Comparison of ENCODE assay signal across 8 mouse cellular contexts in genomic region chr7:100607214-100608129, GRCm38 (mm10). TPM values are rescaled to one million over a fixed set of nuclear protein-coding genes. Genes with fewer than 3 reads are reported as not detected.
DNase-seq lines count a peak whose midpoint lies in the region; ATAC-seq and TF ChIP-seq lines count a peak whose summit lies in the region.

Gene Rab6a (plus strand): TSS chr7:100607410.

- TF ChIP-seq POLR2A in MEL (IDR thresholded peaks at IDR 0.05; ENCODE audit: control insufficient read depth in 1 of 2, insufficient read depth in 1 of 2, low read depth in 1 of 2, low read length in 2 of 2, poor library complexity in 1 of 2) = peak; percentile 67 to 88; a peak in 3 of 4 replicates
- TF ChIP-seq POLR2A in cerebellum, adult 2 months (IDR thresholded peaks at IDR 0.05; ENCODE audit: borderline replicate concordance, insufficient read depth, low read length) = peak; percentile 92

- TF ChIP-seq EP300 in MEL (IDR thresholded peaks at IDR 0.05; ENCODE audit: low read depth in 1 of 2, low read length in 2 of 2) = no peak

- peak within 1 kb of the TSS; percentile 56 for H3K27ac ChIP-seq in MEL (ENCODE audit: control insufficient read depth, low read depth, low read length)
- peak within 1 kb of the TSS; percentile 92 for H3K27ac ChIP-seq in cerebellum, adult 2 months (ENCODE audit: insufficient read depth, low read length)
- H3K27ac ChIP-seq in forebrain, postnatal 0 days (ENCODE audit: low read depth, low read length) = peak within 1 kb of the TSS; percentile 100
- peak within 1 kb of the TSS; percentile 99 for H3K27ac ChIP-seq in lung, embryonic 15.5 days

- H3K9me3 ChIP-seq in MEL (replicated peaks; ENCODE audit: insufficient read depth, low read length) = no peaks in the 10 kb centered on the region
- no peaks in the 10 kb centered on the region for H3K9me3 ChIP-seq in forebrain, postnatal 0 days (ENCODE audit: low read length)
- H3K9me3 ChIP-seq in lung, embryonic 15.5 days = no peaks in the 10 kb centered on the region

- H3K9ac ChIP-seq in MEL (ENCODE audit: control insufficient read depth, low read depth, low read length, poor library complexity, severe bottlenecking) = peak within 1 kb of the TSS; percentile 73
- peak within 1 kb of the TSS; percentile 100 for H3K9ac ChIP-seq in forebrain, postnatal 0 days
- H3K9ac ChIP-seq in lung, embryonic 15.5 days = peak within 1 kb of the TSS; percentile 100

- no peak for TF ChIP-seq CTCF in MEL (IDR thresholded peaks at IDR 0.05 in 2 of 3, conservative IDR thresholded peaks at IDR 0.05 in 1 of 3; ENCODE audit: control insufficient read depth in 1 of 3, insufficient read depth in 1 of 3, low read depth in 2 of 3, low read length in 3 of 3, poor library complexity in 1 of 3, severe bottlenecking in 1 of 3)
- TF ChIP-seq CTCF in cerebellum, adult 2 months (IDR thresholded peaks at IDR 0.05; ENCODE audit: borderline replicate concordance, insufficient read depth, low read depth, low read length) = no peak
- peak; percentile 54 for TF ChIP-seq CTCF in forebrain, postnatal 0 days (IDR thresholded peaks at IDR 0.05; ENCODE audit: low read depth)

- peak; percentile 99 for DNase-seq in MEL (ENCODE audit: low read depth, low spot score)
- DNase-seq in cerebellum, adult 2 months = peak; percentile 97 to 99
- peak; percentile 99 for DNase-seq in forebrain, postnatal 0 days
- peak; percentile 98 for DNase-seq in heart, postnatal 4 days
- DNase-seq in layer of hippocampus, adult 8-10 months (ENCODE audit: low spot score in 2 of 2) = peak; percentile 97
- DNase-seq in ovary, adult 18-20 months (ENCODE audit: low spot score) = peak; percentile 99
- peak; percentile 98 for DNase-seq in thymus, postnatal 0 days (ENCODE audit: low spot score)

- H3K27me3 ChIP-seq in MEL (ENCODE audit: control insufficient read depth in 1 of 2, insufficient read depth in 2 of 2, low read length in 2 of 2) = no peaks in the 10 kb centered on the region
- no peaks in the 10 kb centered on the region for H3K27me3 ChIP-seq in cerebellum, adult 2 months (ENCODE audit: control insufficient read depth, insufficient read depth, low read length)
- H3K27me3 ChIP-seq in forebrain, postnatal 0 days (ENCODE audit: insufficient read depth, low read length) = no peaks in the 10 kb centered on the region
- no peaks in the 10 kb centered on the region for H3K27me3 ChIP-seq in lung, embryonic 15.5 days

- peak within 1 kb of the TSS; percentile 65 to 90 for H3K4me3 ChIP-seq in MEL (ENCODE audit: control insufficient read depth in 1 of 2, insufficient read depth in 1 of 2, low read depth in 2 of 2, low read length in 2 of 2)
- peak within 1 kb of the TSS; percentile 75 for H3K4me3 ChIP-seq in cerebellum, adult 2 months (replicated peaks; ENCODE audit: insufficient read depth, low read depth, low read length)
- peak within 1 kb of the TSS; percentile 99 for H3K4me3 ChIP-seq in forebrain, postnatal 0 days (ENCODE audit: low read depth, low read length)
- peak within 1 kb of the TSS; percentile 100 for H3K4me3 ChIP-seq in lung, embryonic 15.5 days

- H3K36me3 ChIP-seq in MEL (ENCODE audit: control insufficient read depth in 1 of 2, insufficient read depth in 2 of 2, low read length in 2 of 2) = peaks cover 0 to 24% of the 10 kb centered on the region in 2 experiments; a peak in 2 of 4 replicates
- H3K36me3 ChIP-seq in forebrain, postnatal 0 days (ENCODE audit: insufficient read depth) = no peaks in the 10 kb centered on the region
- no peaks in the 10 kb centered on the region for H3K36me3 ChIP-seq in lung, embryonic 15.5 days

- WGBS in cerebellum, adult 2 months = under 1% methylated on average over 102 of the region's 105 CpGs
- WGBS in forebrain, postnatal 0 days = 1% methylated on average over 93 of the region's 105 CpGs
- under 1% methylated on average over 105 of the region's 105 CpGs for WGBS in lung, embryonic 15.5 days

- peaks cover 27% of the 10 kb centered on the region for H3K79me2 ChIP-seq in MEL (ENCODE audit: control insufficient read depth, insufficient read depth, low read length, poor library complexity)

- H3K4me2 ChIP-seq in forebrain, postnatal 0 days (ENCODE audit: low read depth) = peak within 1 kb of the TSS; percentile 75
- peak within 1 kb of the TSS; percentile 63 for H3K4me2 ChIP-seq in lung, embryonic 15.5 days

- peaks cover 12 to 15% of the 10 kb centered on the region in 2 experiments for H3K4me1 ChIP-seq in MEL (ENCODE audit: control insufficient read depth in 1 of 2, insufficient read depth in 2 of 2, low read length in 2 of 2)
- peaks cover 3% of the 10 kb centered on the region; the same call in 1 of the 2 replicates for H3K4me1 ChIP-seq in cerebellum, adult 2 months (ENCODE audit: control insufficient read depth, insufficient read depth, low read length)
- H3K4me1 ChIP-seq in forebrain, postnatal 0 days (ENCODE audit: insufficient read depth) = peaks cover 10% of the 10 kb centered on the region
- H3K4me1 ChIP-seq in lung, embryonic 15.5 days = peaks cover 15% of the 10 kb centered on the region; the same call in 1 of the 2 replicates

- no peak for TF ChIP-seq RAD21 in MEL (IDR thresholded peaks at IDR 0.05; ENCODE audit: low read depth, low read length)

- peak; percentile 97 for ATAC-seq in forebrain, postnatal 0 days
- peak; percentile 98 for ATAC-seq in lung, embryonic 15.5 days (ENCODE audit: borderline replicate concordance, extremely low read depth, low FRiP score, low TSS enrichment)

TF ChIP-seq in MEL, 35 proteins besides CTCF, POLR2A, EP300 and RAD21:
- peak; percentile 62 for TF ChIP-seq NRF1 (IDR thresholded peaks at IDR 0.05; ENCODE audit: insufficient read depth, low read depth, low read length, poor library complexity, severe bottlenecking)
- TF ChIP-seq CHD1 (IDR thresholded peaks at IDR 0.05; ENCODE audit: low read depth, low read length) = no peak
- TF ChIP-seq SIN3A (IDR thresholded peaks at IDR 0.05; ENCODE audit: low read length) = peak; percentile 70; the same call in 1 of the 2 replicates
- peak; percentile 96 for TF ChIP-seq ELF1 (IDR thresholded peaks at IDR 0.05; ENCODE audit: low read depth, low read length)
- TF ChIP-seq ZC3H11A (IDR thresholded peaks at IDR 0.05; ENCODE audit: low read depth, low read length) = no peak
- peak; percentile 94 for TF ChIP-seq HCFC1 (IDR thresholded peaks at IDR 0.05; ENCODE audit: low read depth, low read length)
- peak; percentile 48; the same call in 1 of the 2 replicates for TF ChIP-seq BHLHE40 (IDR thresholded peaks at IDR 0.05; ENCODE audit: borderline replicate concordance, low read depth, low read length)
- no peak for TF ChIP-seq MAFK (IDR thresholded peaks at IDR 0.05; ENCODE audit: borderline replicate concordance, low read depth, low read length)
- TF ChIP-seq MAX (IDR thresholded peaks at IDR 0.05; ENCODE audit: low read length) = peak; percentile 79
- peak; percentile 49; the same call in 1 of the 2 replicates for TF ChIP-seq USF1 (IDR thresholded peaks at IDR 0.05; ENCODE audit: low read depth, low read length)
- TF ChIP-seq MAZ (IDR thresholded peaks at IDR 0.05; ENCODE audit: low read depth, low read length) = peak; percentile 91
- TF ChIP-seq MYB (IDR thresholded peaks at IDR 0.05; ENCODE audit: low read depth, low read length) = no peak
- TF ChIP-seq TCF12 (IDR thresholded peaks at IDR 0.05; ENCODE audit: low read depth, low read length) = peak; percentile 69
- TF ChIP-seq RCOR1 (IDR thresholded peaks at IDR 0.05; ENCODE audit: low read depth, low read length) = peak; percentile 49; the same call in 1 of the 2 replicates
- TF ChIP-seq JUND (IDR thresholded peaks at IDR 0.05; ENCODE audit: low read depth, low read length) = no peak
- TF ChIP-seq POLR2AphosphoS2 (IDR thresholded peaks at IDR 0.05; ENCODE audit: low read length) = peak; percentile 69; the same call in 1 of the 2 replicates
- peak; percentile 67 for TF ChIP-seq ETS1 (IDR thresholded peaks at IDR 0.05; ENCODE audit: low read depth, low read length)
- peak; percentile 93 for TF ChIP-seq CHD2 (IDR thresholded peaks at IDR 0.05; ENCODE audit: low read length)
- peak; percentile 81; the same call in 1 of the 2 replicates for TF ChIP-seq UBTF (IDR thresholded peaks at IDR 0.05; ENCODE audit: borderline replicate concordance, insufficient read depth, low read depth, low read length)
- peak; percentile 96 for TF ChIP-seq ZNF384 (IDR thresholded peaks at IDR 0.05; ENCODE audit: low read depth, low read length)
- peak; percentile 72 for TF ChIP-seq KAT2A (conservative IDR thresholded peaks at IDR 0.05; ENCODE audit: low read depth, low read length)
- peak; percentile 87; the same call in 1 of the 2 replicates for TF ChIP-seq TBP (IDR thresholded peaks at IDR 0.05; ENCODE audit: low read depth, low read length)
- TF ChIP-seq ZMIZ1 (IDR thresholded peaks at IDR 0.05; ENCODE audit: low read depth, low read length) = no peak; the same call in 1 of the 2 replicates
- no peak for TF ChIP-seq USF2 (IDR thresholded peaks at IDR 0.05; ENCODE audit: borderline replicate concordance in 1 of 2, insufficient read depth in 1 of 2, low read depth in 1 of 2, low read length in 2 of 2)
- TF ChIP-seq NELFE (IDR thresholded peaks at IDR 0.05; ENCODE audit: low read depth, low read length) = peak; percentile 71
- no peak for TF ChIP-seq POLR2AphosphoS5 (IDR thresholded peaks at IDR 0.05; ENCODE audit: borderline replicate concordance, low read depth, low read length)
- peak; percentile 75 for TF ChIP-seq MXI1 (IDR thresholded peaks at IDR 0.05; ENCODE audit: low read depth, low read length)
TF ChIP-seq in MEL: peak in this region for 19.

RNA-seq across cellular contexts. Expression of gene Rab6a, which starts in this region (rescaled TPM):
- 43.2 and 45.1 TPM in 2 replicates for total RNA-seq in MEL (2012; rRNA removed)
- 10 to 100 TPM; 58.4 to 92.8 TPM for polyA plus RNA-seq in MEL (2012; ENCODE audit: insufficient read depth in 1 of 2, insufficient read length in 2 of 2, low read depth in 1 of 2, low replicate concordance in 2 of 2, missing spikeins in 1 of 2)
- polyA plus RNA-seq in cerebellum, adult 2 months (2012; rRNA removed) = 252 and 259 TPM in 2 replicates
- total RNA-seq in forebrain, postnatal 0 days (2014; rRNA removed) = 299 and 313 TPM in 2 replicates
- 258 and 305 TPM in 2 replicates for polyA plus RNA-seq in forebrain, postnatal 0 days (2015; fragmentation: Nextera tagmentation; extraction: Ambion mirVana)
- total RNA-seq in heart, postnatal 4 days (2021) = 10 to 100 TPM; 84.1 to 84.7 TPM
- 100 to 1,000 TPM; 340 to 373 (median 364) TPM for total RNA-seq in layer of hippocampus, adult 8-10 months (2022)
- polyA plus RNA-seq in lung, embryonic 15.5 days (2015; fragmentation: Nextera tagmentation; extraction: Ambion mirVana) = 85.2 and 90.7 TPM in 2 replicates
- polyA plus RNA-seq in thymus, postnatal 0 days (2015; fragmentation: Nextera tagmentation; extraction: Ambion mirVana) = 44.4 and 47.4 TPM in 2 replicates

Comparison
In these comparisons a context has a peak if more than half of its experiments do, and no peak if none do; other contexts are left out.
1. Peak in every context shown above with its lines: DNase-seq, ATAC-seq, H3K4me3 ChIP-seq and H3K27ac ChIP-seq.